Mouse (Mus musculus) urinary bladder, adult 2 months (tissue): ENCODE results near the gene Enc1. TPM values are rescaled to one million over a fixed set of nuclear protein-coding genes. Genes with fewer than 3 reads are reported as not detected.
A peak's percentile ranks its signal among the peaks of the same experiment; 100 is the strongest.

Experiments used
- DNase-seq: peaks from one replicate; pipeline ENCODE4 v3.0.0; 2022; ENCODE audit warnings: low spot score
- polyA plus RNA-seq: library from polyadenylated mRNA; depleted of rRNA; stranded (reverse); fragments of >200 nt; gene quantifications from 2 replicates; pipeline ENCODE4 v1.2.3, GENCODE M21; 2012

Gene Enc1
- polyA plus RNA-seq, 1 experiment = 9.3 TPM

DNA sequence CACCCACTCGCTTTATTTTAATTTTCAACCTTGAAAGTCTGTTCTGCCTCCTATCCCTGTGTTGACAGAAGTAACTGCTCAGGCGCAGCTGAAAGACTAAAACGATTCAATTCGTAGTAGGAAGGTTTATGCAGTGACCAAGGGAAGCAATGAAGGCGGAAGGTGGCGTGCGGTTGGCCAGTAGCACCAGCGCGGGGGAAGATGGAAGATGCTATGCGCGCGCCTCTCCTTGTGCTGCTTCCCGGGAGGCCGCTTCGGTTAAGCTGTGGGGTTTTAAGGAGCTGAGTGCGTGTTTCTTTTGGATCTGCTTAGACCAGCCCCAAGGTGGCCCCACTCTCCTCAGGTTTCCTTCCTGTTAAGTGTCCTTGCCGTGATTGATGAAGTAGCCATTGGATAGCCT lies 15.8 kb upstream of the Enc1 start:
- no peak for DNase-seq

DNA sequence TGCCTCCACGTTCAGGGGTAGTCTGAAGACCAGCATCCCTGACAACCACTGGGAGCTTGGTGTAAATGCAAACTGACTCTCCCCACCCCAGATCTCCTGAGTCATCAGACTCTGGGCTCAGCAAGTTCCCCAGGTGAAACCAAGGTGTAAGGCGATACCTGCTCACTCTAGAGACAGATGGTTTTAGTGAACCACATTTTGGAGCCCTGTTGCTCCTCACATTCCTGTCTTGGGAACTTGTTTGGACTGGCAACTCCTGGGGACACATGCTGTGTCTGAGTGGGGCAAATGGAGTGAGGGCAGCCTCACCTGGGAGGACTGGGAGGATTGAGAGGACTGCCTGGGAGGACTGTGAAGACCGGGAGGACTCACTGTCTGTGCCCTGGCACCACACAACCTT lies 13.1 kb upstream of the Enc1 start:
- DNase-seq = no peak

DNA sequence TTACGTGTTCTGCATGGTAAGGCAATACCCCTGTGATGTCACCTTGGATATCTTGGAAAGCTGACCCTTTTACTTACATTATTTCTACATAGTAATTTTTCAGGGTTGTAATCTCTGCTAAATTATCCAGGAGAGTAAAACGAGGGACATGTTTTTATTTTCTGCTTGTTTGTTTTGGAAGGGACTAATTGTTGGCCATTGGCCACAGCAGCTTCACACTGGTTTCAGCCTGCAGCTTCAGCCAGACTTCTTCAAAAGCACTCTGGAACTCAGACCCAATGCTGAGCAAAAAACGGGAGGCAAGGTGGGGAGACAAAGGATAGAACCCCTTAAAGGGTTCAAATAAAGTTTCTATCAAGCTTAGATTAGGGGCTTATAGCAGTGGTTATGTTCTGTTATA lies 10.8 kb upstream of the Enc1 start:
- no peak for DNase-seq

DNA sequence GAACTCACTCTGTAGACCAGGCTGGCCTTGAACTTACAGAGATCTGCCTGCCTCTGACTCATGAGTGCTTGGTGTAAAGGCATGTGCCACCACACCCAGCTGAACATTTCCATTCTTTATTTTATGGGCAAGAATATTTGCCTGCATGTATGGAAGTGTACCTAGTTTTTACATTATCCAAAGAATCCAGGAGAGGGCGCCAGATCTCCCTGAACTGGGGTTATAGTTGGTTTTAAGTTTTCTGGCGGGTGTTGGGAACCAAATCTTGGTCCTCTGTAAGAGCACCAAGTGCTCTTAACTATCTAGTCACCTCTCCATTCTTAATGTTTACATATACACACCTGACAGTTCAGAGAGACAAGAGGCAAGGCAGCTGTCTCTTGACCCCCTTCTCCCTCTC lies 7.8 kb upstream of the Enc1 start:
- DNase-seq = no peak

DNA sequence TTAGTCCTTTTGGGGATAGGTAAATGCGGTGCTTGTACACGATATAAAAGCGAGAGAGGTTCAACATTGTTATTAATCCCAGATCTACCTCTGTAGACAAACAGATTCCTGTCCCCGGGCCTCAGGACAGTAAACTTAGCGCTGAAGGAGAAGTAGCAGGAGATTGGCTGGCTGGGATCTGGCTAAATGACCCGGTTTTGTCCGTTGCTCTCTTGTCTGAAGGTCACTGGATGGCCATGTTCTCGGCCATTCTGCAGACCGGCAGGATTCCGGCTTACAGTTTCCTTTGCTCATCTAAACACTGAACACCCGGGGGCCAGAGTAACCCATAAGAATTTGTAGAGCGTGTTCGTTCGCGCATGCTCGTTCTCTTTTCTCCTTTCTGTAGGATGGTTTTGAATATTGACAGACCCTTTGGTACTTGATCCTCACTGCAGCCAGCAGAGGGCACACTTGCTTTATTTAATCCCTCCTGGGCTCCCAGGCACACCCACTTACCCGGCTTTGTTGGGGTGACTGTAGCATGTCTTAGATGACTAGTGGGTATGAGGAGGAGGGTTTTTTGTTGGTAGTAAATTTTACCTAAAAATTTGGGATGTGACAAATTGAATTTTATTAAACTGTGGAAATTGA lies 6.0 kb upstream of the Enc1 start:
- DNase-seq = peak; percentile 53

DNA sequence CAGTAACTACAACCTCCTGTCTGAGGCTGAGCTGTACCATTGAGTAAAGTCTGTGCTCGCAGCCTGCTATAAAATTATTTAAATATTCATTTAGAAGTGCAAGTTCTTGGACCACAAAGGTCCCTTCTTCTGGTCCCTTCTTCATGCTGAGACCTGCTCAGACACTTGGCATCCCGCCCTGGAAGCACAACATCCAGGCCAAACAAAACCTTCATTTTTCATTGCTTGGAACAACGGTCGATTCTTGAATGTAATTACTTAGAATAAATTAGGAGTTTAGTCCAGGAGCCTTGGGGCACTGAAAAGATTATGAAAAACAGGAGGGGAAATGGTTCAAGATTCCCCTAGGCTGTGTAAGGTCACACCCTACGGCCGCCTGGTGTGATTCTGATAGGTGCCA lies 5.0 kb upstream of the Enc1 start:
- no peak for DNase-seq

DNA sequence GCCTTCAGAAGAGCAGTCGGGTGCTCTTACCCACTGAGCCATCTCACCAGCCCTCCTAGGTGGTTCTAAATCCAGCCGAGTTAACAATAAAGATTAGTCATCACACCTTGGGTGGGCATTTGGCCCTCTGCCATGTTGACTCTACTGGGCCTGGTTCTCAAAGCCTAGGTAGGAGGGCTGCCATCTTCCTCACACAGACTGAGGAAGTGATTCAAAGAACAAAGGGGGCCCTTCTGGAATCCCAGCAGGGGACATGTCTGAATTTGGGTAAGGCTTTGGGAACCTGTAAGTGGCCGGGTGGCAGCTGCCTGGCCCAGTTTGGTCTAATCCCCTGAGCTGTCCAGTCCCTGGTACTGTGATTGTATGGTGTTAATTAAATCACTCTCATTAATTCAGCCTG lies 3.2 kb upstream of the Enc1 start:
- DNase-seq = no peak

DNA sequence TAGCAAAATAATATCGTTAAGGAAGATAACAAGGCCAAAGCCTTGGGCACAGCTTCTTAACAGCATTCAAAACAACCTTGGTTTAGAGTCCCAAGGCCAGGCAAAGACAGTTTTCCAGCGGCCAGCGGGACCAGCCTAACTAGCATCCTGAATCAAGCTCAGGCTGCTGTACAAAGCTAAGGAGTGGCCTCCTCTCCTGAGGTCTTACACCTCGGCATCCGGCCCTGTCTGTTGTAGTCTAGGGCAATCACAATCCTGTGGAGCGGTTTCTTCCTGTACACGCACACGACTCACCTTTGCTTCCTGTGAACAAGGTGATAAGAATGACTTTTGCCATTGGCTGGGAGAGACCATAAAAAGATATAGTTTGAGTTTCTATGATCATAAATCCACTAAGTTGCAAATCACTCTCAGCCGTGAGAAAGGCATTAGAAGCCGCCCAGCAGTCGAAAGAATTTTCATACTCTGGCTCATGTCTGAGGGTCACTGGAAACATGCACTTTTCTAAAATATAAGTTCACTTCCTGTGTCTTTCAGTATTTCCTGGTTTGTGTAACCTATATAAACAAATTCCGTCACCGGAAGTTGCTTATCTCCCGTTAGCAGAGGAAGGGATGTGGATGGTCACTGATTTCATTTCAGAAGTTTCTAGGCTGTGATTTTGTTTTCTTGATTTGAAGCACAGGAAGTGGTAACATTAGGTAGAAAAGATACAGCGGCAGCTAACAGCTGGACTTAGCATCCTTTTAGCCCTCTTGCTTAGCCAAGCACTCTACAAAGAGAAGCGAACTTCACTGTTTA lies 2.5 kb upstream of the Enc1 start:
- no peak for DNase-seq

DNA sequence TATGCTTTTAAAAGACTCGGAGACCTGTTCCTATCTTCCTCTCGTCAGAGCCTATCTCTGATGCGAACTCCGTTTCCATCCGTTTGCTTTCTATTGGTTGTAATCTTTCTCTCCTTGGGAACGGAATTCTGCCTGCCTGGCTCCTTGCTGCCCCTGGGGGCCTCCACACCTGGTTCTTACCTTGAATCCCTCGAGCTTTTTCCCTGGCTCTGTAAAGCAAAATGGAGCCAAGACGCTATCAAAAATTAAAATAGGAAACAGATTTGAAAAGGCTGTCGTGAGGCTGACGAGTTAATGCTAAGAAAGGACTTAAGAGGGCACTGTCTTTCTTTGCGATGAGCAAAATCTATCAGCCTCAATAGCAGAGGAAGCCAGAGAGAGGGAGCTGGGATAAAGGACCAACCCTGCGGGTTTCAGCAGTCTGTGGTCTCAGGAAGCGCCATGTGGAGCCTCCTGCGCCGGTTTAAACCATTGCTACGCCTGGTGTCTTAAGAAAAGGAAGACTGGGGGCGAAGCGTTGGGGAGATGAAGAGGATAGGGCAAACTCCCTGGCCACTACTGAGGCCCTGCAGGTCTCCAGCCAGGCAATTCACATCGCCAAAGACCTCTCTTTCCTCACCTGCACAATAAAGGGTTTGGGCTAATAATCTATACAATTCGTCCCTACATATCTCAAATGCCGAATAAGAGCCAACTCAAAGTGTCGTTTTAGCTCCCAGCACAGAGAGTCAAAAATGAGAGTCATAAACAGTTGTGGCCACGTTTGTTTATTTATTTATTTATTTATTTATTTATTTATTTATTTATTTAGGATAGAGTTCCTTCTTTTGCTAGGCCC lies 1.3 kb upstream of the Enc1 start:
- no peak for DNase-seq

DNA sequence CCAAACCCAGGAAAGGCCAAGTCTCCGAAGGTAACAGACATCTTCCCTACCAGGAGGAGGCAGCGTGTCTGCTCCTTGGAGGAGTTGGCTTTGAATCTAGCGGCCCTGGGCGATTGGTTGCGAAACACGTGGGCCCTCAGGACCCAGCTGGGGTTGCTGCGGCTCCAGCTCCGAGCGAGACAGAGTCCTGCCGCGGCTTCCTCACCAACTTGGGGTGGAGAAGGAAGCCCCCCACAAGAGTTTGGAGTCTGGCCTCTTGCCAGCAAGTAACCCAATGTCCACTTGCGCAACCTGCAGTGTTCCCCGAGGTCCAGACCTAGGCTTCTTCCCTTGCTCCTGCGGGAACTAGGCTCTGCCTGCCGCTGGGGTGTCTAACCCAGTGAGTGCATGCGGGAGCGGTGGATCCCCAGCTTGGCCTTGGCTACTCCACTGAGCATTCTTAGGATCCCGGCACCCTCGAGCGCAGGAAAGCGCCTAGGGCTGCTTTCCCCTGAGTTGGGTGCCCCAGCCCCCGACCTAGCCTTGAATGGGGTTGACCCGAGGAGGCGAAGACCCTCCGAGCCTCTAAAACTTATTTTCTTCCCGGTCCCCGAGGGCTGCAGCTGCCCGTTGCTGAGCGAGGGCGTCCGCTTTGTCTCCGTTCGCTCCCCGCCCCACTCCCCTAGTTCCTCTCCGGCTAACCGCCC lies 483 bp upstream of the Enc1 start:
- DNase-seq = peak; percentile 61

DNA sequence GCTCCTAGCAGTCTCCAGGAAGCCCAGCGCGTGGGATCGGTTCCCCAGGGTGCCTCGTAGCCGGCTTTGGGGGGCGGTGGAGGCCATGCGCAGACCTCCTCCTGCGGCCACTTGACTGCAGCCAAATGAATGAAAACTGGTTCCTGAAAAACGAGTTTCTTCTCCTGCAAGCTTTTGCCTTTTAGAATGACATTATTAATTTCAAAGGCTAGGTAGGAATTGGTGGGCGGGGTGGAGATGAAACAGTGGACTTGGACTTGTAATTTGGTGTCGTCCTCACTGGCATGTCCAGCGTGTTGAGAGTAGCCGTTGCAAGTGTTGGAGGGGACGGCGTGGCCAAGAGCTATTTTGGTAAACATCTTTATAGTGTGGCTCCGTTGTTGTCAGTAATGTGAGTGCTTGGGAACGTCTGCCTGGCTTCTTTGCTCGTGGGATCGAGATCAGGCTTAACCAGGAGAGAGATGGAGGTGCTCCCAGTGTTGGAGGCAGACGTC lies 929 bp downstream of the Enc1 start:
- DNase-seq = no peak

DNA sequence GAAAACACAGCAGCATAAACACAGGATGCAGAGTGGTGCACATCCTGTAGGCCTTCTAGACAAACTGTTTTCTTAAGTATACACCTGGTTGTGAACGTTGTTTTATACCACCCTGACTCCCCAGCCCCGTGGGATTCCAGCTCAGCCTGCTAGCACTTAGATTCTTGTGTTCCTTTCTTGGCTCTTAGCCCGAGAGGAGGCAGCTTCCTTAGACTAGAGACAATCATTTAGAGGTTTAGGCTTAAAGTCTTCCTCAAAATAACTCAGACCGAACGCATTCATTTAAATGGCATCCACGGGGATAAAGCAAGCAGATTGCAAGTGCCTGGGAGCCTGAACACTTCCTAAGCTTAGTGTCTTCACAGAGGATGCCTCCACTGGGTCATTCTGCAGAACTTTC lies 1.8 kb downstream of the Enc1 start:
- DNase-seq = no peak

DNA sequence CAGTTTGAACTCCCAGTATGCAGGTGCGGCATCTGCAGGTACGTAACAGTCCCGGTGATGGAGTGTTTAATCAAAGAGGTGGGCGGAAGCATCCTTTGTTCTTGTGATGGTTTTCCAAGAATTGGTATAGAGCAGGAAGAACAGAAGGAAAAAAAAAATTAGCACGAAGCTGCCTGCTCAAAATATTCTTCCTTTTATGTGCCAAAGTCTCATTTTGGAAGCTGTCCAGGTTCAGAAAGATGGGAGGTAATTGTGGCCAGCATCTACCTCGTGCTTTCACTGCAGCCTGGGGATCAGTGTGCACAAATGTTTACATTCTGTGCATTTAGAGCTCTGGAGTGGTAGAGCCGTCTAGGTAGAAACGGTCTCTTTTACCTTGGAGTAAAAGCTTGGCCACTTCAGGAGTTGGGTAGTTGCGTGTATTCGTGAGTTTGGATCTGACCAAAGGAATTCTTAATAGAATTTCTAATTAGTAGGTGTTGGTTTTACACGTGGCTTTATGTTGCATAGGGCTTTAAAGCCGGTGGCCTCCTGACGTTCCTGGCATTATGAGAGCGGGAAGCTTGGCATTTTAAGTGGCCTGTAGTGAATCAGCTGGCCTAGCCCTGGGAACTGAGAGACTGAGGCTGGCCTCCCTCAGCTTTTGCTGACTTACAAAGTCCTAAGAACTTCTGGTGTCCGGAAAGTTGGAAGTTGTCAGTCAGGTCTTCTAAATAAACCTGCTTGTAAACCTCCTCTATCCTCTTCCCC lies 3.2 kb downstream of the Enc1 start:
- no peak for DNase-seq

DNA sequence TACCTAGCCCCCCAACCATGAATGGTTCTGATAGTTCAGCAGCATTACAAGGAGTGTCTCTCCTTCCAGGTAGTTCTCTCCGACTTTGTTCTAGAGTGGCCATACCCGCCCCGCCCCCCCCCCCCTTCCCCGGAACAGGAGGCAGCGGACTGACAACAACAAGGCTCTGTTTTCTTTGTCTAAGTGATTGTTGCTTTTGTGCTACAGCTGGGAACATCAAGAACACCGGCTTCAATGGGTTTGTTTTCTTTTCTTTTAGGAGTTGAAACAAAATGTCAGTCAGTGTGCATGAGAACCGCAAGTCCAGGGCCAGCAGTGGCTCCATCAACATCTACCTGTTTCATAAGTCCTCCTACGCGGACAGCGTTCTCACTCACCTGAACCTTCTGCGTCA lies 3.8 kb downstream of the Enc1 start:
- DNase-seq = no peak

DNA sequence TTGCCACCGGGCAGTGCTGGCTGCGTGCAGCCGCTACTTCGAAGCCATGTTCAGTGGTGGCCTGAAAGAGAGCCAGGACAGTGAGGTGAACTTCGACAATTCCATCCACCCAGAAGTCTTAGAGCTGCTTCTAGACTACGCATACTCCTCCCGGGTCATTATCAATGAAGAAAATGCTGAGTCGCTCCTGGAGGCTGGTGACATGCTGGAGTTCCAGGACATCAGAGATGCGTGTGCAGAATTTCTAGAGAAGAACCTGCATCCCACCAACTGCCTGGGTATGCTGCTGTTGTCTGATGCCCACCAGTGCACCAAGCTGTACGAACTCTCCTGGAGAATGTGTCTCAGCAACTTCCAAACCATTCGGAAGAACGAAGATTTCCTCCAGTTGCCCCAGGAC lies 4.3 kb downstream of the Enc1 start:
- no peak for DNase-seq

DNA sequence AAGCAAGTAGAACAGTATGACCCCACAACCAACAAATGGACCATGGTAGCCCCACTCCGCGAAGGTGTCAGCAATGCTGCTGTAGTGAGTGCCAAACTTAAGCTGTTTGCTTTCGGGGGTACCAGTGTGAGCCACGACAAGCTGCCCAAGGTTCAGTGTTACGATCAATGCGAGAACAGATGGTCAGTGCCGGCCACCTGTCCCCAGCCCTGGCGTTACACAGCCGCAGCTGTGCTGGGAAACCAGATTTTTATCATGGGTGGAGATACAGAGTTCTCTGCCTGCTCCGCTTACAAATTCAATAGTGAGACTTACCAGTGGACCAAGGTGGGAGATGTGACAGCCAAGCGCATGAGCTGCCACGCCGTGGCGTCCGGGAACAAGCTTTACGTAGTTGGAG lies 5.3 kb downstream of the Enc1 start:
- no peak for DNase-seq

DNA sequence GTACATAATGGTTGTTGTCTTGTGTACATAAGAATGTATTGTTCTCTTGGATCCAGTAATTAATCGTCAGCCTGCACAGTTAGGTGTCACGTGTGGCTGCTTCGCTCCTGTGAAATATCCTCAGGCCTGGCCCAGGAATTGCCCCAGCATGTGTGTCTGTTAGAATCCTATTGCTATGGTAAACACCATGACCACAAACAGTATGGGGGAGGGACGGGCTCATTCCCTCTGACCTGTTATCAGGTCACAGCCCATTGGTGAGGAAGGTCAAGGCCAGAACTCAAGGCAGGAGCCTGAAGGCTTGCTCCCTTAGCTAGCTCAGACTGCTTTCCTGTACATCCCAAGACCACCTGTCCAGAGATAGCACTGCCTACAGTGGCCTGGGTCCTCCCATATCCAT lies 6.8 kb downstream of the Enc1 start:
- DNase-seq = no peak

DNA sequence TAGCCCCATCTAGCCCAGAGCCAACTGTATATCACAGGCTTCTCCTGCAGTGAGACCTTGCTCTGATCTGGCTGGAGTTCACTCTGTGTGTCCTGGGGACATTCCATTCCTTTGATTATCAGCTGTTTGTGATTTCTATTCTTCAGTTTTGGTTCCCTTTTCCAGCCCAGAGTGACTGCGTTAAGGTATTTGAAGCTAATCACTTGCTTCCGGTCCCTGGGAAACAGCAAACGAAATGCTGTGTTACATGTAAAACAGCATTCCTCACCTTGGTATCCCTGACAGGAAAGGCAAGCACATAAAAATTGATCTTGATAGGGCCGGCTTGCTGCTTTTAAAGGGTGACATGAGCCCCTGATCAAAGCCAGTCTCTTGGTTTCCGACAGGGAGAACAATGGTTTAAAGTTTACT lies 8.2 kb downstream of the Enc1 start:
- DNase-seq = no peak

DNA sequence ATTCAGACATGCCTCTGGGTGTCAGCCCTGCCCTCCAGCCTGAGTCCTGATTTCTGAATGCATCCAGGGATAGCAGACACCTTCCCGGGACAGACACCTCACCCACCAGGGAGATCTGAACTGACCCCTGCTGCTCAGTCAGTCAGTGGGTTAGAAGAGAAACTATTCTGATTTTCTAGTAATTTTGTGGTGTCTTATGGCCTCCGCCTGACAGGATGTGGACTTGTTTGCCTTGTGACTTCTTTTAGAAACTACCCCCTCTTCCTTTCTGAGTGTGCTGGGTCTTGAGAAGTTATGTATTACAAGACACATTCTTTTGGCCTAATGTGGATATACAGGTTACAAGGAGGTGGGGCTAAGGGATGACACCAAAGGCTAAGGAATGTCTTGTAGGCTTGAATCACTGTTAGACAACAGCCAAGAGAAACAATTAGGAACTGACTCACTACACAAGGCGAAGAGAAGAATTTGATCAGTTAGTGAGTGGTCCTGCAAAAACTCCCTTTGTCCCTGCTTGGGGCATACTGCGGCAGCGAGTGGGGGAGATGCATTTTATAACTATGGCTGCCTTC lies 8.7 kb downstream of the Enc1 start:
- no peak for DNase-seq

DNA sequence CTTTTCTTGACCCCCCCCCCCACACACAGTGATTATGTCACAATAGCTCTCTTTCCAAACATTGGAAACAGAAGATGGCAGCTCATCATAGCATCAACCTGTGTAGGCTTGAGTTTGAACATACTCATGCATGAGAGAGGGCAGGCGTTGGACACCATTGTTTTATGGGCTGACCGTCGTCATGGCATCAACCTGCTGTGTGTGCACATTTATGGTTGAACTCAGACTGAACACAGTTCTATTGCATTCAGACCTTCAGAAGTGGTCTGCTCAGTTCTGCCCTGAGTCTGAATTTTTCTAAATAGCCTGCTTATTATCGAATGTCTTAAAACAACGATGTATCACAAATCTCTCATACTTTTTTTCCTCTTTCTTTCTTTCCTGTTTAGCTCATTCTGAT lies 9.2 kb downstream of the Enc1 start:
- no peak for DNase-seq
